Mouse (Mus musculus) gastrocnemius, adult 18-20 months (tissue): ENCODE results near the gene RPS10-NUDT3. TPM values are rescaled to one million over a fixed set of nuclear protein-coding genes. Genes with fewer than 3 reads are reported as not detected.

Experiments used
- DNase-seq: peaks from one replicate; pipeline ENCODE4 v3.0.0; 2021; ENCODE audit warnings: low spot score
- total RNA-seq, 2 experiments: library from RNA; stranded (reverse); gene quantifications; 2 replicates each; pipeline ENCODE4 v1.2.3; 2021

RPS10-NUDT3 gene
- total RNA-seq, 2 experiments from 2014 or later = 1.5 TPM; not detected in 1

DNA sequence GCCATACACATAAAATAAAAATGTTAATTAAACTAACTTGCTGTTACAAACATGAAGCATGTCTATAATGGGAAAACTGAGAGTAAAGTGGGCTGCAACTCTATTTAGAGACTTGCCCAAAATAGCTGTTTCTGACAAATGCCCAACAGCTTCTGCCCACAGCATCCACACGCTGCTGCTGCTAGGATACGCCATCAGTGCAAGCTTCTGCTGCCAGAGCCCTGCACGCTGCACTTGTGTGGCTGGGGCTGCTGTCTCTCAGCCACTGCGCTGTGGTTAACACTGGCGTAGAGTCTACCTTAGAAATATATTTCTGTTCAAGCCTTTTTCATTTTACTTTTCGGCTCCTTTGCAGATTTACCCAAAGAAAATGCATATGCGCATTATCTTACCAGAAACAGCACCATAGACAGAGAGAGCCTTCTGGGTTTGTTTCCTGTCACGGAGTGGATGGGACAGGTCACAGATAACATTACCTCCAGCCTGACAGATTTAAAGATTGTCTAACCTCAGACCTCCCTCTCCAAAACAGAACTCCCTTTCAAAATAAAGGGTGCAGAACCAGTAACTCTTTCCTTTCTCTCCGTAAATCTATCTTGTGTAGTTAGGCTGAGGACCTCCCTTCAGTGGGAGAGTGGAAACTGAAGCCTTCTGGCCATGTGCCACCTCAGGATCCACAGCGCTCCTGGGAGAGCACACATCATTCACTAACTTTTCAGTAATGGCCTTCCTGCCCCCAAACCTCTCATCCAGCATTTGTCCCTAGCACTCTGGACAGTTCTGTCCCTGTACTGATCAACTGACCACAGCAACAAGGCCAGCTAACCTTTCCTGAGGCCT is 24.1 kb downstream of the RPS10-NUDT3 start:
- DNase-seq = no peak

DNA sequence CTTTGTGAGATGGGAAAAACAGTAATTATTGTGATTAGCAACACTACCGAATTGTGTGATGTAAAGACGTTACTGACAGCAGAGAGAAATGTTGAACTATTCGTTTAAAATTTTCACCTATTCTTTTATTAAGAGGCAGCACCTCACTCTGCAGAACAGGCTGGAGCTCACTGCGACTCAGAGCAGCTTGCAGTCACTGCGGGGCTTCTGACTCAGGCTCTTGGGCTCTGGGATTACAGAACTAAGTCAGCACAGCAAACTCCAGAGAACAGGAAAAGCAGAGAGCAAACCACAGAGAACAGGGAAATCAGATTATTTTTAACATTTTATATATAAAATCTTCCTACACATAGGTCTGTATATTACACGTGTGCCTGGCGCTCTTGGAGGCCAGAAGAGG is 25.4 kb downstream of the RPS10-NUDT3 start:
- DNase-seq = no peak

DNA sequence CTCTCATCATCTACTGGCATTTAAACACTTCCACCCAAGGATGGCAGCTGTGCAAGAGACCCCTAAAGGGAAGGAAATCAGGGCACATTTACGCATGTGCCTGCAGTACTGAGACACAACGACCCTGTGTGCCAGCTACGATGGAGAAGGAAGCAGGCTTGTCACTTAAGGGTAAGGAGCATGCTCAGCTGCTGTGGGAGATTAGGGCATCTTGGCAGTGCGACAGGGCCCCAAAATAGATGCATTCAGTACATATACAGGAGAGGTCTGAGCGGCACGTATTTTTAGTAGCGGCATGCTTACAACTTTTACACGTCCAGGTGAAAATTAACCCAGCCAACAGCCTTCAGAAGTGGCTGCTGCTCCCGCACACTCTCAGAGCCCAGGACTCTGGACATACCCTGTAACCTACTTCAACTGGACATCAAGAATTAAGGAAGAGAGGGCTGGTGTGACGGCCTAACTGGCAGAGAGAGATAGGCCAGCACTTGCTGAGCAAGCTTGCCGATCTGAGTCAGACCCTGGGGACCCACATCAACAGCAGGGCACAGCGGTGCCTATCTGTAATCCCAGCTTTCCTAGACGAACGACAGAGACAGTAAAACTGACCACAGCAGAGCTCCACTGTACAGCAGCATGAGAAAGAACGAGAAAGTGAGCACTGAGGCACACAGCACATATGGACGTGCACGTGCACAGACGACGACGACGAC is 31.3 kb downstream of the RPS10-NUDT3 start:
- peak; percentile 84 for DNase-seq

DNA sequence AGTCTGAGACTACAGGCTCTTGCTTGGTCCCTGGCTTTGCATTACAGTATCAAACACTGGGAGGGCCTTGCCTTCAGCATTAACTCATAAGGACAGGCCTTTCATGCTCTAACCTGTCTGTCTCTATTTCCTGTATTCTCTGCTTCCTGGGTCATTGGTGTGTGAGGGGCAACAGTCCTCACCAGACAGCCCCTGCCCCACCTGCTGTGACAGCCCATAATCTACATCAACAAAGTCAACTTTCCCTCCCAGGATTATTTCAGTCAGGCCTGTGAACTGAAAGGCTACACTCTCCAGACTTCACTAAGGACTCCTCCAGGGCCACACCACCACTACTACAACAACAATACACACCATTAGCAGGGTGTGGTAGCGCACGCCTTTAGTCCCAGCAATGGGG is 32.0 kb downstream of the RPS10-NUDT3 start:
- no peak for DNase-seq

DNA sequence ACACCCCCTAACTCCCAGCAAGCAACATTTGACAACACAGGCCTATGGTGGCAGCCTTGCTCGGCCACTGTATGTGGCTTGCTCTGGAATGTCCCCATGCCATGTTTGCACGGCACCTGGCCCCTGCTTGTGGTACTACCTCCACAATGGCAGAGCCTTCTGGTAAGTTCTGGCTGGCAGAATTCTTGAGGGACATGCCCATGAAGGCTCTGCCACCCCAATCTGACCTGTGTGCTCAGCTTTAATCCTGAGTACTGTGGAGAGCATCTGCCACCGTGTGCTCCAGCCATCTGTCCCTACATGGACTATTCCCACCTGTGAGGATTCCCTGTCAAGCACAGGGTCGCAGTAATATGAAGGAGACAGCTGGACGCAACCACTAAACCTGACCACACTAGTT is 34.2 kb downstream of the RPS10-NUDT3 start:
- DNase-seq = no peak

DNA sequence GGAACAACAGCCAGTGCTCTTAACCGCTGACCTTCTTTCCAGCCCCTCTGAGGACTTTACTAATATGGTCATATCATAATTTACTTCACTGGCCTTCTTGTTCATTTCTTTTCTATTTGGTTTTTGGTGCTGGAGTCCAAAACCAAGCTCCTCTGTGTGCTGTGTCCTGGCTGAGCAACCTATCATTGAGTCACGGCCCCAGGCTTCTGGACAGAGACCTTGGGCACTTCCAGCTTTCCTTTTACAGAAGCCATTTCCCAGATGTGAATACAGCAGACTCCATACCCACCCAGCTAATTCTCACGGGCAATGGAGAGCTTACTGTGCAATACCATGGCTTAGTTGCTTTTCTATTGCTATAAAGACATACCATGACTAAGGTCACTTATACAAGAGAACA is 34.7 kb downstream of the RPS10-NUDT3 start:
- DNase-seq = no peak

DNA sequence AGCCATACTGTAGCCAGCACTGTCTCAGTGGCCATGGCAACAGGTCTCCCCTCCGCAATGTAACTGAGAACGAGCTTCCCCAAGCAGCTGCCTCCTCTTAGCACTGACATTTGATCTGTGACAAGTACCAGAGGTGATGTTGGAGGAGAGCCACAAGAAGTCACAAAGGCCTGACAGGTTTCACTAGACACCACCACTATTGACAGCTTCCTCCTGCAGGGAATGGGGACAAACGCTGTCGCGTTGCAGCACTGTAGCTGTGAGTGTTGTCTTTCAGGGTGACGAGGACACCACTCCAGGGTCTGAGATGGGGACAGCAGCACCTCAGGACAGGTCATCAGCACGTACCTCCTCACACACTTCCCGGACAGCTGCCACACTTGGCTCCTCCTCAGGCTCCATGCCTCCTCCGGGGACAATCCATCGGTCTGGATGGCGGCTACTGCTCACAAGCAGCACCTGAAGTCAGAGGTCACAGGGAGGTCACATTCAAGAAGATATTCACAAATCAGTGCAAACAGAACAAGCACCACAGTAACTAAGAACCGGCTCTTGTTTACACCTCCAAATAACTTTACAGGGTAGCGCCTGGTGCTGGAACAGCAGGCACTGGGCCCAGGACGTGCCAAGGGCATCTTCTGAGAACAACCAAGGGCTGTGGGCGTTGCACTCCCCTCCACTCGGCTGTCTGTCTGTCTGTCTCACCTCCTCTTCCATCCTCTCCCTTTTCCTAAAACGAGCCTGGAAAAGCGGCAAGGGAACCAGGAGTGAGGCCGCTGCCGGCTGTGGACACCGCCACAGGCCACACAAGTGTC is 38.4 kb downstream of the RPS10-NUDT3 start:
- peak; percentile 59 for DNase-seq

DNA sequence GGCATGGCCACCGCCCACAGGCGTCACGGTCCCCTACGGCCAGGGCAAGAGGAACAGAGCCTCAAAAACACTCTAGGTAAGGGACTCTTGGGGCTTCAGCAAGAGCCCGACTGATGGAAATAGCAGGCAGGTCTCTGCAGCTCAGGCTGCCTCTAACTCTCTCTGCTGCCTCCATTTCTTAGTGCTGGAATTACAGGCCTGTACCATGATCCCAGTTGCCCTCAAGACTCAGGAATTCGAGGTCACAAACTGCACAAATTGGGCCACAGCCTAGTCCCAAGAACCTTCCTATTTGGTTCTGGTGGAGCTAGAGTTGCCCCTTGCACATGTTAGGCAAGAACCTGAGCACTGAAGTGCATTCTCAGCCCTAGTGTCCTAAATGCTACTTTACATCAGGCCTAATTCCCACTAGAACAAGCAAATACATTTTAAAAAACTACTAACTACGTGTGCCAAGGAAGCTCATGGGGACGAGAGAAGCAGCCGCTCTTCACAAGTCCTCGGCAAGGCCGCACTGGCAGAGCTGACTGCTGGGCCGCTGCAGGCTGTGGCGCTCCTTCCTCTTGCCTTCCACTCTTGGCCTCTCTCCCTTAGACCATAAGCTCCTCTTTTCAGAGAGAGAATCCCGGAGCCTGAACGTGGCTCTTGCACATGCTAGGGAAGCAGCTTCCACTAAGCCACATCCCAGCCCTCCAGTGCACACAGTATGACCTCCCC is 39.2 kb downstream of the RPS10-NUDT3 start:
- DNase-seq = no peak

DNA sequence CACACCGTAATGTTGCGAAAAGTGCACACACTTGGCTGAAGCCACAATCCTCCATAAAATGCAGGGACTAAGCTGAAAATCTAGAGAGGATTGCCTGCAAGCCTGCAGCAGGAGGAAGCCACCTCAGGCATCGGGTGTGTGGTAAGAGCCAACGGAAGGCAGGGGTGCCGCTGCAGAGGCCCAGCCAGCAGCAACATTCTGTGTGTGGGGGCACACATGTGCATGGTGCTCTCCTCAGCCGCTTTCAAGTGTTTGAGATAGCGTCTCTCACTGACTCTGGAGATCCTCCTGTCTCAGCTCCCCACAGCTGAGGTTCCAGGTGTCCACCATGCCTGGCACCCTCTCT is 42.5 kb downstream of the RPS10-NUDT3 start:
- no peak for DNase-seq

DNA sequence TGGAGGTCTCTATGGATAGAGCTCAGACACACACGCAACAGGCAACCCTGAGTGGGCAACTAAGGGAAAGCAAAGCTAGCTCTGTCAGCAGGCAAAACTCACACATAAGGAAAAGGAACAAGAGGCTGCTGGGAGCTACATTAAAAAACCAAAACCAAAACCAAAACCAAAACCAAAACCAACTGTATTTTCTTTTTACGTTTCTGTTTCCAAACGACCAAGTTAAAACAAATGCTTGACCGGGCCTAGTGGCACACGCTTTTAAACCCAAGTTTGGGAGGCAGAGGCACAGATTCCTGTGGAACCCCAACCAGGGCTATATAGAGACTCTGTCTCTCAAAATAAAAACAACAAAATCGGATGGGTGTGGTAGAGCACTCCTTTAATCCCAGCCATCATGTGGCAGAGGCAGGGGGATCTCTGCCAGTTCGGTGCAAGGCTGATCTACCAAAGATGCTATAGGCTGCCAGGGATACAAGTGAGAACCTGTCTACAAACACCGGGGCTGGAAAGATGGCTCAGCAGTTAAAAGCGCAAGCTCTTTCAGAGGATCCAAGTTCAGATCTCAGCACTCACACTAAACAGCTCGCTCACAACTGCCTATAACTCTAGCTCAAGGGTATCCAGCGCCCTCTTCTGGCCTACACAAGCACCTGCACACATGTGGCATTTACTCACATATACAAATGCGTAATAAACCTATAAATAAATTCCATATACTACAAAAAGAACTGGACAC is 43.0 kb downstream of the RPS10-NUDT3 start:
- DNase-seq = no peak

DNA sequence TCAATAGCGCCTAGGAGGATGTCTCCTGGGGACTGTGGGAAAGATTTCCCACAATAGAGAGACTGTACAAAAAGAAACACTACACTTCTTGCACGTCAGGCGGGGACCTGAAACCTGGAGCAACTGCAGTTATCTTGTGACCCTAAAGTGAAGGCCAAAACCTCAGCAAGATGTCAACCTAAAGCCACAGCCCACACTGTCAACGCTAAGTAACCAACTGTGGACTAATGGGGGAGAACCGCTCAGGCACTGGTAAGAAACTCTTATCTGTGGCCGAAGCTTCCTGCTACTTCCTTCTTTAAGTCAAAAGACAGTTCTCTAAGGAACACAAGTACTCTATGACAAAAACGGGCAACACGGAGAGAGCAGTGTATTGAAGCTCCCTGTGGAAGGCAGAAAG is 46.8 kb downstream of the RPS10-NUDT3 start:
- DNase-seq = no peak

DNA sequence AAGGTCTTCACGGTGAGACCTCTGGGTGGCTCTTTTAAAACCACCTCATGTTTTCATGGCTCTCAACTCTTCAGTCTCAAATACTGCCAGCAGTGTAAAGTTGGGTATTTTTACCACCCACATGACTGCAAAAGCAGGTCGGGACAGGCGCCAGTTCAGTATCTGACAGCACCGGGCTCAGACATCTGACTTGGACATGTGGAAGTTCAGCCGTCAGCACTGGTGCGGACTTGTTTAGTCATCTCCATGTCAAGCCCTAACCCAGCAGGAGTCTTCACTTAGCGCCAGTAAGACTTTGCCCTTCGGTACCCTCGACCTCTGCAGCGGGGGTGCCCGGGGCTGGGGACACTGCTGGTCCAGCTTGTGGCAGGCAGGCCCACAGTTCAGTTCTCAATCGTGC is 47.8 kb downstream of the RPS10-NUDT3 start:
- peak; percentile 83 for DNase-seq

DNA sequence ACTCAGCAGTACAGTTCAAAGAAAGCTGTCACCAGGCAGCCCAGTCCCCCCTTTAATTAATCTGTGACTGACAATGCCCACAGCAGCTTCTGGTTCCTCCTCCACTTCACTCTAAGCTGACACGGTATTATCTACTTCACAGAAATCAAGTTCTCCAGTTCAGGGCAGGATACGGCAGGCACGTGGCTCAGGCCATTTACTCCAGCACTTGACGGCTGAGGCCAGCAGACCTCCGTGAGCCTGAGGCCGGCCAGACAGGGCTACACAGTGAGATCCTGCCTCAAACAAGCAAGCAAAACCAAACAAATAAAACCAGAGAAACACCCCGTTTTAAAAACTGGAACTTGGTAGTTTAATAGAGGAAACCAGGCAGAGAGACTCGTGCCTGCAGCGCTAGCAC is 48.4 kb downstream of the RPS10-NUDT3 start:
- DNase-seq = peak; percentile 49

DNA sequence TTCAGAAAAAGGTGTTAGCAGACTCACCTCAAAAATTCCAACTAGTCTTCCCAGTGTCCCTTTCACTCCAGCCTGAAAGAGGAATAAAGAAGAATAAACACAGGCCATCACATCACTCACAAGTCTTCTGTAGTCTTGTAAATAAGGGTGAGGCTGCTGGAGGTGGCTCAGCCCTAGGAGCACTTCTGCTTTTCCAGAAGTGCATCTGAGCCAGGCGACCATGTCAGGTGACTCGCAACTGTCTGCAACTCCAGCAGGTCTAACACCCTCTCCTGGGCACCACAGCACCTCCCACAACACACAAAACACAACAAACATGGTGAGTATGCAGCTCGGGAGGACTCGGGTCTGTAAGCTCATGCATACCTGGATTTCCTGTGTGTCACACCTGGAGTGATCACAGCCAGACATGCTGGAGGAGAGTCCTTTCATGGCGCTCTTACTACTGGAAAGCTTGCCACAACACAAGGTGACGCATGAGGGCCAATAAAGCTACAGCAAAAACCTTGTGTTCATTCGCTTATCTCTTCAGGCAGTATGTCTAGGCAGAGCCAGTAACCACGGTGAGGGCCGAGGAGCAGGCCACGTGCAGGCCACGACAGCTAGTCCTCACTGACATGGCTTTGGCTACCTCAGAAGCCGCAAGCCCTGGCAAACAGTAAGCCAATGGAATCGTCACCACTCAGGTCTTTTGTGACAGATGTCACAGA is 51.7 kb downstream of the RPS10-NUDT3 start:
- DNase-seq = no peak

DNA sequence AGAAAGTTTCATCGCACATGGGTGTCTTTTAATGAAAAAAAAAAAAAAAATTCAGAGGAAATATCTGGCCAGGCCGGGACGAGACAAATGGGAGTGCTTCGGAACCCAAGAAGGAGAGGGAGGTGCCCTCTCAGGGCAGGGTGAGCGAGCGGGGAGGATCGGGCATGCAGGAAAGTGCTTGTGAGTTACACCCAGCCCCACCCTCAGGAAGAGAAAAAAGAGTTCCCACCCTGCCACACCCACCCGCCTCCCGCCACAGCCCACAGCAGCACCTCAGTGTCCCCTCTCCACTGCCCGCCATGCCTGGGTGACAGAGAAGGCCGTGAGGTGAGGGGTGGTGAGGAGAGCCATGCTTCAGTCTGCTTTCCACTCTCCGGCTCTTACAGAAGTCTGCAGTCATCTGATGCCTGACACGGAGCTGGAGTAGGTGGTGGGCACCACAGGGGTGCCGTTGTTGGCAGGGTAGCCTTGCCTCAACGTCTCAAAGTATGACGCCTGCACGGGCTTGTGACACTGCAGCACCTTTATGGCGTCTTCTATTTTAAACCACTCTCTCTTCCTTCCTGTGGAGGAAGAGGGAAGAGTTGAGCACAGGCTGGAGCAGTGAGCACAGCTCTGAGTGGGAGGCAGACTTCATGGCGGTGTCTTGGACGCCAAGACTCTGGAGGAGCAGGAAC is 54.5 kb downstream of the RPS10-NUDT3 start:
- DNase-seq = no peak

DNA sequence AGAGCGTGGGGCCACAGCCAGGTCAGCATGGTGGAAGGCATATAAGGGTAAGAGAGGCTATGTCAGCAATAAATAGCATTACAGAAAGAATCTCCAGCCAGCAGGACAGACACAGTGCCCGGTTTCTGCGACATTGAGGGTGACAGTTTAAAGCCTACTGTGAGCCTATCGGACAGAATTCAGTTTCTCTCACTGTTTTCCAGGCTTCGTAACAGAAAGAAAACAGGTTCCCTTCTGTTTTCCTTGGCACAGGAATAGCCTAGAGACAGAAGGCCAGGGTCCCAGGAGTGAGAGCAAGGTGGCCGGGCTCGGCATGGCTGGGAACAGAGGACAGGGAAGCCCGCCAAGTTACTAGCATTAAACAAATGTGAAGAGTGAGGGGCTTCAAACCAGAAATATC is 55.2 kb downstream of the RPS10-NUDT3 start:
- no peak for DNase-seq

DNA sequence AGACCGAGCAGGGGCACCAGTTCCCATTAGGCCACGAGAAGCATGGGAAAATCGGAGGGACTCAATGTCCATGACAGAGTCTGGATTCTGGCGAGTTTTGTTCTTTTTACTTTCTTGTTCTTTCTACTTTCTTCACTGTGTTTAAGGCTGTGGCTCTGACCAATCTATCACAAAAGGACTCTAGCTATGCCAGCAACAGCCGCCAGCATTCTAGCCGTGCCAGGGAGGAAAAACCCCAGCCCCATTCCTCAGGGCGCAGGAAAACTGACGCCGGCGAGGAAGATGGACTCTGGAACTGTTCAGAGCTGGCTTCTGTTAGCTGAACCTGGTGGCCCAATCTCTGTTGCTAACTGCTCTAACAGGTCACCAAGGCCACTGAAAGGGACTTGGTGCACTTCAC is 56.5 kb downstream of the RPS10-NUDT3 start:
- DNase-seq = no peak

DNA sequence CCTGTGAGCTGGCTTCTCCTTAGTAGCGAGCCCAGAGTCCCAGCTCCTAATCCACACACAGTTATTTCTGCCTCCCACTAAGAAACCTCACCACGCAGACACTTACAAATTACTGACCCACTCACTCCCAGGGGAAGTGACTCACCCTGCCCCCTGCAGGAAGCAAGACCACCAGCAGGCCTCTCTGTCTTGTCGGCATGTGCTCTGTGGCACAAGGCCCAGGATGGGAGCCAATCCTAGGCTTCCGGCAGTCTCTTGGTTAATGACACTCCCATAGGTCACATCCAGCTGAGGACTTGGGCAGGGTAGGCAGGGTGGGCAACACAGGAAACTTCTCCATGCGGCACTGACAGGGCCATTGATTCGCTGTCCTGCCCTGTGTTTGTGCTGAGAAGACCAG is 57.6 kb downstream of the RPS10-NUDT3 start:
- no peak for DNase-seq

DNA sequence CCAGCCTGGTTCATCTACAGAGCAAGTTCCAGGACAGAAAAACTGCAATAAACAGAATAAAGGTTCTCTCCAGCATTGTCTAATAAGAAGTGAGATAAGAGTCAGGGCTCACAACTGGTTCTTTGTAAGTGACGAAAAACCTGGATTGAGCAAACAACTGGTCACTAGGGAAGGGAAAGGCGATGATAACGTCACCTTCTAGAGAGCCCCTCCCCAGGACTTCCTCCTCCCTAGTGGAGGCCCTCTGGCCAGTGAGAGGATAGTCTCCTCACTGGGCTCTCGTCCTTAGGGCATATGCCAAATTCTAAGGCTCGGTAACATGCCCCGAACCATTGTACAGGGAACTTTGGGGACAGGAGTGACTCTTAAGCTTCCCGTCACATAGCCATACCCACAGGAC is 59.0 kb downstream of the RPS10-NUDT3 start:
- no peak for DNase-seq
